Mouse (Mus musculus): ENCODE results near the gene B9d2.

GRCm38 (mm10) chr7:25705801-25706251 lies 25.2 kb downstream of the B9d2 start:
- TF ChIP-seq CTCF (IDR thresholded peaks at IDR 0.05; ENCODE audit: low read depth) (no peak), EP300 (IDR thresholded peaks at IDR 0.05; ENCODE audit: low read depth) (no peak)

Measured in liver, embryonic 14.5 days (tissue).